Mouse (Mus musculus): ENCODE data around the gene Lin7a. TPM values are rescaled to one million over a fixed set of nuclear protein-coding genes. Genes with fewer than 3 reads are reported as not detected.

The Lin7a gene
- polyA plus RNA-seq, 1 experiment = not detected

DNA sequence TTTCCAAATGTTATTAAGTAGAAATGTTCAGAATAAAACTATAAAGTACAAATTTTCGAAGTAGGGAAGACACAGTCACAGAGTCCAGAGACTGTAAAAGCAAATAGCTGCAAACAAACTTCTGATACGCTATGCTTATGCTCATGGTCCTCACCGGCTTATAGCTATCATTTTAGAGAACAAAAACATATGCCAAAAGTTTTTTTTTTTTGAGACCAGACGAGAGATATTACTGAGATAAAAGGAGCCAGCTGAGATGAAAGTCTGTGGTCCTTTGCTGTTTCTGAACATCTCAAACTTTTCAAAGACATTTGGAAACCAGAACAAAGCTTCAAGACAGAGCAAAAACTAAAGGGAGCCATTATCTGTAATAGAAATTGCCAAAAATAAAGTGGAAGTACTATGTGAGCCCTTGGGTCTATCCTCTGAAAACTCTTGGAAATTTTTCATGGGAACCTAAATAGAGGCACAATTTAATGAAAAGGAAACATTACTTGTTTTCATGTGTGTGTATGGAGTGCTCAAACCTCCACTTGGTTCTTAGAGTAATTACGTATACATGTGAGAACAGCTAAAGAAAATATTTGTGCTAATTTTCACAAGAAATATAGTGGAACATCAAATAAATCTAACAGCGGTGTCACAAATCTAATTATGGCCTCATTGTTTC, 24.4 kb upstream of the Lin7a start:
- TF ChIP-seq POLR2A (IDR thresholded peaks at IDR 0.05; ENCODE audit: insufficient read depth, low read depth, low read length) (no peak), CTCF (IDR thresholded peaks at IDR 0.05; ENCODE audit: insufficient read depth, low read depth, low read length) (no peak)
- H3K4me1 ChIP-seq (ENCODE audit: control insufficient read depth, insufficient read depth, low read length) = no peaks in the 10 kb centered on the region
- no peak overlapping the region for H3K4me3 ChIP-seq (ENCODE audit: insufficient read depth, low read depth, low read length)
- no peak overlapping the region for H3K27ac ChIP-seq (ENCODE audit: insufficient read depth, low read depth, low read length)
- WGBS = 87% methylated on average over 6 of the region's 6 CpGs

DNA sequence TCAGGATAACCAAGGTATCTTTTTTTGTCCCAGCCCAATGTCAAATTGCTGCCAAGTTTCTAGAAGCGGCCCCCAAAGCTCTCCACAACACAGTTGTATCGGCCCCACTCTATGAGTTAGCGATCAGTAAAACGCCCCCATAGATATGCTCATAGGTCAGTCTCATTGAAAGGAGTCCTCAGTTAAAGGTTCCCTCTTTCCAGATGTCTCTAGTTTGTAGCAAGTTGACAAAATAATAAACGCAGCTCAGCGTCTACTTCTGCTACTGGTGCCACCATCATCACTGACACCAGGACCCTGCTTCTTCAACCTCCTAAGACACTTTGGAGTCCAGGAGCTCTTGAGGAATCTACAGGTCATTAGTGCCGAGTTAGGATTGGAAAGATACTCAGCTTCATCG, 23.0 kb upstream of the Lin7a start:
- no peak for TF ChIP-seq POLR2A (IDR thresholded peaks at IDR 0.05; ENCODE audit: insufficient read depth, low read depth, low read length)
- TF ChIP-seq CTCF (IDR thresholded peaks at IDR 0.05; ENCODE audit: insufficient read depth, low read depth, low read length) = no peak
- Histone ChIP-seq H3K4me3 (ENCODE audit: insufficient read depth, low read depth, low read length) (no peak overlapping the region), H3K27ac (ENCODE audit: insufficient read depth, low read depth, low read length) (no peak overlapping the region), H3K4me1 (ENCODE audit: control insufficient read depth, insufficient read depth, low read length) (no peaks in the 10 kb centered on the region)
- WGBS = 94% methylated on average over 8 of the region's 8 CpGs

GRCm38 (mm10) chr10:107249056-107249455, 22.4 kb upstream of the Lin7a start:
- H3K27ac ChIP-seq (ENCODE audit: insufficient read depth, low read depth, low read length) = no peak overlapping the region
- no peak overlapping the region for H3K4me3 ChIP-seq (ENCODE audit: insufficient read depth, low read depth, low read length)
- 92% methylated on average over 7 of the region's 7 CpGs for WGBS
- no peaks in the 10 kb centered on the region for H3K4me1 ChIP-seq (ENCODE audit: control insufficient read depth, insufficient read depth, low read length)
- TF ChIP-seq POLR2A (IDR thresholded peaks at IDR 0.05; ENCODE audit: insufficient read depth, low read depth, low read length) (no peak), CTCF (IDR thresholded peaks at IDR 0.05; ENCODE audit: insufficient read depth, low read depth, low read length) (no peak)

GRCm38 (mm10) chr10:107249606-107250186, 21.8 kb upstream of the Lin7a start:
- WGBS = 89% methylated on average over 5 of the region's 5 CpGs
- Histone ChIP-seq H3K4me1 (ENCODE audit: control insufficient read depth, insufficient read depth, low read length) (no peaks in the 10 kb centered on the region), H3K27ac (ENCODE audit: insufficient read depth, low read depth, low read length) (no peak overlapping the region), H3K4me3 (ENCODE audit: insufficient read depth, low read depth, low read length) (no peak overlapping the region)
- TF ChIP-seq POLR2A (IDR thresholded peaks at IDR 0.05; ENCODE audit: insufficient read depth, low read depth, low read length) = no peak
- no peak for TF ChIP-seq CTCF (IDR thresholded peaks at IDR 0.05; ENCODE audit: insufficient read depth, low read depth, low read length)

DNA sequence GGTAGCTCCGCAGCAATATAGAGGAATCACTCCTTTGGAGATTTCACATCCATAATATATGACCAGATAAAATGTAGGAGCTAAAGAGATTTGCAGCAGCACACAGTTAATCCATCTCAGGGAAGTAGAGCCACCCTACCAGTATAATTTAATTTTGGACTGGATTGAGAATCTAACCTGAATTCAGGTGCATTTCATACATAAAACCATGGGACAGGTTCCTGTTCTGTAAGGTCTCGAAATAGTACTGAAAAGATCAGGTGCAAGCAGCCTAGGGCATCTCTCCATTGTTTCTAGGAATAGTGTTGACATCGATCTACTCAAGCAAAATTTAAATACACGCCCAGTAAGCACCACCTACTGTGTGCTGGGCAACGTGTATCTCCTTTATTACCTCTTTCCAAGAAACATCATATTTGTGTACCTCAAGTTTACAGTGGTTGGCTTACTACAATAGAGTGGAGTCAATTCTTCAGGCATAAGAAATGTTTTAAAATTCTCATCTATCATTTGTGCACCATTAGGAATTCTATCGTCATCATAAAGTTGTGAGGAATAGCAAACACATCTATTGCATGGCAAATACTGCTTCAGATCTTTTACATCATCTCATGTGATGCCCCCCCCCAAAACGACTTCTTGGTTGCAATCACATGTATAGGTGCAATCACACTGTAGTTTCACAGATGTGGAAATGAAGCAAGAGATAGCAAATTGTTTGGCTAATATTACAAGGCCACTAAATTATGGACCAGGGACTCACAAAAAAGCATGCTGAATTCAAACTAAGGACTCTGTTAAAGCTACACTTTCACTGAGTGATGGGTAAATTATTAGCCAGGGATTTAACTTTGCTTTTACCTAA, 20.9 kb upstream of the Lin7a start:
- Histone ChIP-seq H3K4me1 (ENCODE audit: control insufficient read depth, insufficient read depth, low read length) (no peaks in the 10 kb centered on the region), H3K27ac (ENCODE audit: insufficient read depth, low read depth, low read length) (no peak overlapping the region), H3K4me3 (ENCODE audit: insufficient read depth, low read depth, low read length) (no peak overlapping the region)
- WGBS = 79% methylated on average over 7 of the region's 7 CpGs
- TF ChIP-seq POLR2A (IDR thresholded peaks at IDR 0.05; ENCODE audit: insufficient read depth, low read depth, low read length) = no peak

- Histone ChIP-seq H3K27ac (ENCODE audit: insufficient read depth, low read depth, low read length) (no peak overlapping the region), H3K4me3 (ENCODE audit: insufficient read depth, low read depth, low read length) (no peak overlapping the region), H3K4me1 (ENCODE audit: control insufficient read depth, insufficient read depth, low read length) (no peaks in the 10 kb centered on the region)
- no peak for TF ChIP-seq CTCF (IDR thresholded peaks at IDR 0.05; ENCODE audit: insufficient read depth, low read depth, low read length)
- no peak for TF ChIP-seq POLR2A (IDR thresholded peaks at IDR 0.05; ENCODE audit: insufficient read depth, low read depth, low read length)
- WGBS = 84% methylated on average over 2 of the region's 2 CpGs
Observed at GRCm38 (mm10) chr10:107251271-107251670, 20.2 kb upstream of the Lin7a start.

GRCm38 (mm10) chr10:107251801-107252502, 19.5 kb upstream of the Lin7a start:
- H3K27ac ChIP-seq (ENCODE audit: insufficient read depth, low read depth, low read length) = no peak overlapping the region
- no peaks in the 10 kb centered on the region for H3K4me1 ChIP-seq (ENCODE audit: control insufficient read depth, insufficient read depth, low read length)
- WGBS = 95% methylated on average over 2 of the region's 2 CpGs
- no peak overlapping the region for H3K4me3 ChIP-seq (ENCODE audit: insufficient read depth, low read depth, low read length)
- no peak for TF ChIP-seq CTCF (IDR thresholded peaks at IDR 0.05; ENCODE audit: insufficient read depth, low read depth, low read length)
- TF ChIP-seq POLR2A (IDR thresholded peaks at IDR 0.05; ENCODE audit: insufficient read depth, low read depth, low read length) = no peak

DNA sequence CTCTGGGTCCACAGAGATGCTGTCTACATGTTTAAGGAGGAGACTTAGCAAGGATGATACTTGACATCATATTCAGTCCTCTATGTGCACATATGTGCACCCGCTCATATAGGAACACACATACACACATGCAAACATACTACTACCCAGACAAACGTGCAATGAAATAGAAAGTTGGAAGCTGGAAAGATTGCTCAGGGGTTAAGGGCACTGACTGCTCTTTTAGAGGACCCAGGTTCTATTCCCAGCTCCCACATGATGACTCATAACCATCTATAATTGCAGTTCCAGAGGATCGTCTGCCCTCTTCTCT, 19.0 kb upstream of the Lin7a start:
- no peak overlapping the region for H3K4me3 ChIP-seq (ENCODE audit: insufficient read depth, low read depth, low read length)
- 87% methylated on average over 3 of the region's 3 CpGs for WGBS
- H3K27ac ChIP-seq (ENCODE audit: insufficient read depth, low read depth, low read length) = no peak overlapping the region
- TF ChIP-seq POLR2A (IDR thresholded peaks at IDR 0.05; ENCODE audit: insufficient read depth, low read depth, low read length) (no peak), CTCF (IDR thresholded peaks at IDR 0.05; ENCODE audit: insufficient read depth, low read depth, low read length) (no peak)
- H3K4me1 ChIP-seq (ENCODE audit: control insufficient read depth, insufficient read depth, low read length) = no peaks in the 10 kb centered on the region

All from olfactory bulb, adult 2 months (tissue).